Mouse (Mus musculus): ENCODE measurements around the gene App. TPM values are rescaled to one million over a fixed set of nuclear protein-coding genes. Genes with fewer than 3 reads are reported as not detected.

App gene
- total and polyA plus RNA-seq, 2 experiments: 28.9 to 29.9 TPM

DNA sequence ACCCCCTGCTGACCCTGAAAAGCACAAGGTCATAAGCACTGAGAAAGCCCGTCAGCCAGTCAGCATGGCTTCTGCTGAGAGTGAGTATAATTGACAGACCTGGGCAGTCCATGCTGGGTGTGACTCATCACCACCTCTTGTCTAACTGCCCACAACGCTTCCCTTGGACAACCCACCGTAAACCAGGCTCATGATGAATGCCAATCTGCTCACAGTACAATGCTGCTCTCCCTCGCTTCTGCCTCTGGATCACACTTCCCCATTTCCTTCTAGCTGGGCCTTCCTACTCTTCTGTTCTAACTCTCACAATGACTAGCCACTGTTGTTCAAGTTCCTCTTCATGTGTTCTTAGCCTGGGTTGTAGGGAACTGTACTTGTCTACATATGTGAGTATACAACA is 206.6 kb downstream of the App start:
- no peak overlapping the region for H3K27ac ChIP-seq (replicated peaks; ENCODE audit: insufficient read depth, low read depth, low read length)
- H3K79me2 ChIP-seq (ENCODE audit: control insufficient read depth, insufficient read depth, low read length): no peaks in the 10 kb centered on the region
- H3K36me3 ChIP-seq (ENCODE audit: control insufficient read depth, insufficient read depth, low read length): peaks cover under 1% of the 10 kb centered on the region; the same call in 1 of the 2 replicates
- H3K27me3 ChIP-seq (ENCODE audit: control insufficient read depth, insufficient read depth, low read length): no peaks in the 10 kb centered on the region
- 92% methylated on average over 4 of the region's 4 CpGs for WGBS
- no peaks in the 10 kb centered on the region for H3K4me1 ChIP-seq (ENCODE audit: control insufficient read depth, insufficient read depth, low read length)
- no peak overlapping the region for H3K4me3 ChIP-seq (ENCODE audit: insufficient read depth, low read depth, low read length)
- H3K9ac ChIP-seq (ENCODE audit: low read depth, low read length): no peak overlapping the region
- TF ChIP-seq POLR2A (IDR thresholded peaks at IDR 0.05; ENCODE audit: extremely low read depth, insufficient read depth, low read length): no peak
- TF ChIP-seq CTCF (IDR thresholded peaks at IDR 0.05; ENCODE audit: low read depth, low read length): no peak
- DNase-seq (ENCODE audit: extremely low read depth, low read depth, low spot score): peak; percentile 33

GRCm38 (mm10) chr16:84966096-84966495 is 207.5 kb downstream of the App start:
- H3K4me1 ChIP-seq (ENCODE audit: control insufficient read depth, insufficient read depth, low read length): no peaks in the 10 kb centered on the region
- H3K36me3 ChIP-seq (ENCODE audit: control insufficient read depth, insufficient read depth, low read length): peaks cover 2% of the 10 kb centered on the region; the same call in 1 of the 2 replicates
- no peaks in the 10 kb centered on the region for H3K27me3 ChIP-seq (ENCODE audit: control insufficient read depth, insufficient read depth, low read length)
- 90% methylated on average over 13 of the region's 13 CpGs for WGBS
- no peaks in the 10 kb centered on the region for H3K79me2 ChIP-seq (ENCODE audit: control insufficient read depth, insufficient read depth, low read length)
- TF ChIP-seq CTCF (IDR thresholded peaks at IDR 0.05; ENCODE audit: low read depth, low read length) (no peak), POLR2A (IDR thresholded peaks at IDR 0.05; ENCODE audit: extremely low read depth, insufficient read depth, low read length) (no peak)
- no peak overlapping the region for H3K4me3 ChIP-seq (ENCODE audit: insufficient read depth, low read depth, low read length)
- H3K9ac ChIP-seq (ENCODE audit: low read depth, low read length): no peak overlapping the region
- no peak overlapping the region for H3K27ac ChIP-seq (replicated peaks; ENCODE audit: insufficient read depth, low read depth, low read length)
- no peak for DNase-seq (ENCODE audit: extremely low read depth, low read depth, low spot score)

GRCm38 (mm10) chr16:84963960-84964359 is 209.6 kb downstream of the App start:
- TF ChIP-seq POLR2A (IDR thresholded peaks at IDR 0.05; ENCODE audit: extremely low read depth, insufficient read depth, low read length): no peak
- no peak for TF ChIP-seq CTCF (IDR thresholded peaks at IDR 0.05; ENCODE audit: low read depth, low read length)
- no peak for DNase-seq (ENCODE audit: extremely low read depth, low read depth, low spot score)
- 81% methylated on average over 9 of the region's 9 CpGs for WGBS

GRCm38 (mm10) chr16:84963527-84963926 is 210.0 kb downstream of the App start:
- Histone ChIP-seq H3K27ac (replicated peaks; ENCODE audit: insufficient read depth, low read depth, low read length) (no peak overlapping the region), H3K4me1 (ENCODE audit: control insufficient read depth, insufficient read depth, low read length) (no peaks in the 10 kb centered on the region), H3K79me2 (ENCODE audit: control insufficient read depth, insufficient read depth, low read length) (no peaks in the 10 kb centered on the region), H3K9ac (ENCODE audit: low read depth, low read length) (no peak overlapping the region), H3K36me3 (ENCODE audit: control insufficient read depth, insufficient read depth, low read length) (peaks cover 2% of the 10 kb centered on the region; the same call in 1 of the 2 replicates), H3K4me3 (ENCODE audit: insufficient read depth, low read depth, low read length) (no peak overlapping the region), H3K27me3 (ENCODE audit: control insufficient read depth, insufficient read depth, low read length) (no peaks in the 10 kb centered on the region)
- TF ChIP-seq POLR2A (IDR thresholded peaks at IDR 0.05; ENCODE audit: extremely low read depth, insufficient read depth, low read length) (no peak), CTCF (IDR thresholded peaks at IDR 0.05; ENCODE audit: low read depth, low read length) (no peak)
- DNase-seq (ENCODE audit: extremely low read depth, low read depth, low spot score): no peak
- 92% methylated on average over 12 of the region's 12 CpGs for WGBS

More at GRCm38 (mm10) chr16:84963960-84964359, 209.6 kb downstream of the App start:
- Histone ChIP-seq H3K27me3 (ENCODE audit: control insufficient read depth, insufficient read depth, low read length) (no peaks in the 10 kb centered on the region), H3K9ac (ENCODE audit: low read depth, low read length) (no peak overlapping the region), H3K27ac (replicated peaks; ENCODE audit: insufficient read depth, low read depth, low read length) (no peak overlapping the region), H3K79me2 (ENCODE audit: control insufficient read depth, insufficient read depth, low read length) (no peaks in the 10 kb centered on the region), H3K4me3 (ENCODE audit: insufficient read depth, low read depth, low read length) (no peak overlapping the region), H3K36me3 (ENCODE audit: control insufficient read depth, insufficient read depth, low read length) (peaks cover 2% of the 10 kb centered on the region; the same call in 1 of the 2 replicates), H3K4me1 (ENCODE audit: control insufficient read depth, insufficient read depth, low read length) (no peaks in the 10 kb centered on the region)

GRCm38 (mm10) chr16:84957253-84957652 is 216.3 kb downstream of the App start:
- H3K9ac ChIP-seq (ENCODE audit: low read depth, low read length): no peak overlapping the region
- H3K36me3 ChIP-seq (ENCODE audit: control insufficient read depth, insufficient read depth, low read length): peaks cover 2% of the 10 kb centered on the region; the same call in 1 of the 2 replicates
- no peak overlapping the region for H3K27ac ChIP-seq (replicated peaks; ENCODE audit: insufficient read depth, low read depth, low read length)
- 72% methylated on average over 6 of the region's 6 CpGs for WGBS
- no peaks in the 10 kb centered on the region for H3K79me2 ChIP-seq (ENCODE audit: control insufficient read depth, insufficient read depth, low read length)
- H3K4me1 ChIP-seq (ENCODE audit: control insufficient read depth, insufficient read depth, low read length): no peaks in the 10 kb centered on the region
- no peaks in the 10 kb centered on the region for H3K27me3 ChIP-seq (ENCODE audit: control insufficient read depth, insufficient read depth, low read length)
- no peak overlapping the region for H3K4me3 ChIP-seq (ENCODE audit: insufficient read depth, low read depth, low read length)
- TF ChIP-seq CTCF (IDR thresholded peaks at IDR 0.05; ENCODE audit: low read depth, low read length) (no peak), POLR2A (IDR thresholded peaks at IDR 0.05; ENCODE audit: extremely low read depth, insufficient read depth, low read length) (no peak)
- DNase-seq (ENCODE audit: extremely low read depth, low read depth, low spot score): no peak

- Histone ChIP-seq H3K9ac (ENCODE audit: low read depth, low read length) (no peak overlapping the region), H3K27me3 (ENCODE audit: control insufficient read depth, insufficient read depth, low read length) (no peaks in the 10 kb centered on the region), H3K4me3 (ENCODE audit: insufficient read depth, low read depth, low read length) (no peak overlapping the region), H3K4me1 (ENCODE audit: control insufficient read depth, insufficient read depth, low read length) (no peaks in the 10 kb centered on the region), H3K79me2 (ENCODE audit: control insufficient read depth, insufficient read depth, low read length) (no peaks in the 10 kb centered on the region), H3K36me3 (ENCODE audit: control insufficient read depth, insufficient read depth, low read length) (no peaks in the 10 kb centered on the region), H3K27ac (replicated peaks; ENCODE audit: insufficient read depth, low read depth, low read length) (no peak overlapping the region)
- 92% methylated on average over 2 of the region's 2 CpGs for WGBS
- no peak for DNase-seq (ENCODE audit: extremely low read depth, low read depth, low spot score)
- TF ChIP-seq POLR2A (IDR thresholded peaks at IDR 0.05; ENCODE audit: extremely low read depth, insufficient read depth, low read length) (no peak), CTCF (IDR thresholded peaks at IDR 0.05; ENCODE audit: low read depth, low read length) (no peak)
These were observed 216.9 kb downstream of the App start for GRCm38 (mm10) chr16:84956690-84957089.

Measured in liver, adult 2 months (tissue).